Comparison of ENCODE assay signal across 18 mouse cellular contexts in the genomic region with DNA sequence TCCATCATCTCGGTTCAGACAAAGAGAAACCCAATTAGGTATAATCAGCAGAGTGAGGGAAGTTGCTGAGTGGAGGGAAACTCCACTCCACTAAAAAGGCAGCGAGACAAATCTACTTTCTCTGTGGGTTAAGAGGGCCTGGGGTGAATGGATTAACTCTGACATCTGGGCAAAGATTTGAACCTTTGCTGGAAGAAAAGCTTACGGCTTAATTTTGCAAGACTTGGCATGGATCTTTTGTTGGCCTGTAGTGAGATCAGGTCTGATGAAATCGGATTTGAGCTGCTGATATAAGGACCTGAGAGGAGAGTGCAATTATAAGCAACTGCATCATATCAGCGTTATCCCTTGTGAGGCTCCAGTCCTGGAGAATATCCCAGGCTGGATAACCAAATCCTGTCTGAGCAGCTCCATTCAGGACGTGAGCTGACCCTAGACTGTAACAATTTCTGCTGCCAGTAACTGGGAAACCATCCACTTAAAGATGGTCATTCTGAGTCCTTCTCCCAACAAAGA.
DNase-seq lines count a peak whose midpoint lies in the region.
"Had no signal": no experiment of that assay in that cellular context is flagged by ENCODE, and none has a peak within 500 bp of the region (broad histone marks: within the 10 kb centered on the region; RNA-seq: fewer than 3 reads in every experiment).

No protein-coding gene starts in this region.

- DNase-seq in heart, adult 11 months = peak; percentile 52
- DNase-seq in heart, postnatal 10 days = no peak
- DNase-seq in MN1 (ENCODE audit: low spot score) (peak; percentile 36), adipocyte (ENCODE audit: low spot score) (peak; percentile 56)
- DNase-seq in retina, postnatal 1 day = peak; percentile 56
- no peak for DNase-seq in testis, postnatal 10 days (ENCODE audit: low spot score)
- DNase-seq in heart, postnatal 4 days = no peak
- DNase-seq: adrenal gland, adult 8-10 months; cerebellum, adult 8-10 months; cerebellum, postnatal 25 days; gastrocnemius, postnatal 25 days; heart, adult 2 months; kidney, adult 2 months; kidney, postnatal 10 days; layer of hippocampus, adult 9-11 months; lung, postnatal 36 days; right cerebral cortex, postnatal 25 days; thymus, postnatal 14 days had no signal

- intact Hi-C loops in heart, postnatal 10 days (cut with DNase I) = no loop called here

Comparison
In these comparisons a context has a peak if more than half of its experiments do, and no peak if none do; other contexts are left out.
1. DNase-seq: peak in heart, adult 11 months (single experiment), MN1 (single experiment), adipocyte (single experiment) and retina, postnatal 1 day (single experiment); none in heart, postnatal 10 days (0 of 2), testis, postnatal 10 days (single experiment) and heart, postnatal 4 days (single experiment).